Mouse (Mus musculus) limb, embryonic 12.5 days (tissue): ENCODE results near the gene Gm13276. TPM values are rescaled to one million over a fixed set of nuclear protein-coding genes. Genes with fewer than 3 reads are reported as not detected.
A peak's percentile ranks its signal among the peaks of the same experiment; 100 is the strongest.
"Not testable (repeated sequence)": the region's sequence is repeated elsewhere in the genome, so short reads cannot be mapped to it uniquely, and the experiment has no call there.

Experiments
- ATAC-seq: fragments of 200-750 bp; cut with Nextera tagmentation; 2 replicates; pipeline ENCODE4 v1.8.0; 2017; ENCODE audit warnings: low read depth, moderate TSS enrichment; ENCODE audit not compliant: insufficient number of reproducible peaks, insufficient read depth, low FRiP score, low TSS enrichment
- H3K27ac ChIP-seq: fragments of 300-500 bp; sonication (generic); 2 replicates; pipeline ENCODE4 v1.5.1; 2016; ENCODE audit warnings: mild to moderate bottlenecking, moderate library complexity
- H3K27me3 ChIP-seq: fragments of 300-500 bp; sonication (generic); 2 replicates; pipeline ENCODE4 v1.6.1; 2016; ENCODE audit warnings: mild to moderate bottlenecking, moderate library complexity
- H3K36me3 ChIP-seq: fragments of 300-500 bp; sonication (generic); 2 replicates; pipeline ENCODE4 v1.6.1; 2016; ENCODE audit warnings: mild to moderate bottlenecking, moderate library complexity
- H3K4me1 ChIP-seq: fragments of 300-500 bp; sonication (generic); replicated peaks from 2 replicates; pipeline ENCODE4 v1.6.1; 2016
- H3K4me2 ChIP-seq: fragments of 300-500 bp; sonication (generic); 2 replicates; pipeline ENCODE4 v1.6.1; 2016; ENCODE audit warnings: mild to moderate bottlenecking, moderate library complexity
- H3K4me3 ChIP-seq: fragments of 300-500 bp; sonication (generic); replicated peaks from 2 replicates; pipeline ENCODE4 v1.5.1; 2016; ENCODE audit warnings: mild to moderate bottlenecking
- H3K9ac ChIP-seq: fragments of 300-500 bp; sonication (generic); replicated peaks from 2 replicates; pipeline ENCODE4 v1.6.1; 2016; ENCODE audit warnings: mild to moderate bottlenecking, moderate library complexity
- H3K9me3 ChIP-seq: fragments of 300-500 bp; sonication (generic); 2 replicates; pipeline ENCODE4 v1.6.1; 2016; ENCODE audit warnings: mild to moderate bottlenecking, moderate library complexity
- WGBS: fragments of 180-500 bp; shearing (Covaris S2); methylation state at CpG from one replicate; pipeline ENCODE4 v1.1.7; 2016; 5-methylcytosine and 5-hydroxymethylcytosine counted together
- polyA plus RNA-seq: library from polyadenylated mRNA; unstranded; fragments of >200 nt; fragmentation: Nextera tagmentation; extraction: Ambion mirVana; gene quantifications from 2 replicates; pipeline ENCODE4 v1.2.1, GENCODE M21; 2016

The Gm13276 gene
- polyA plus RNA-seq, 1 experiment from 2014 or later: not detected

- not testable (repeated sequence) for H3K27me3 ChIP-seq, H3K4me1 ChIP-seq, H3K36me3 ChIP-seq, ATAC-seq, H3K9me3 ChIP-seq
- H3K4me3 ChIP-seq: peak within 1 kb of the TSS; percentile 34
- WGBS: 29% methylated on average over 7 of the region's 14 CpGs
- peak within 1 kb of the TSS; percentile 72; the same call in 1 of the 2 replicates for H3K27ac ChIP-seq
- H3K4me2 ChIP-seq: peak within 1 kb of the TSS; percentile 50
- 0 out of 2 replicates have a peak within 1 kb of the TSS, but pooled peaks have one; percentile 34 for H3K9ac ChIP-seq
These were observed 25.8 kb upstream of the Gm13276 start, which contains the start of gene Gm13283 for GRCm38 (mm10) chr4:88759610-88760268. Gene Gm13283 (plus strand): TSS chr4:88760119.

GRCm38 (mm10) chr4:88760431-88760830, 25.1 kb upstream of the Gm13276 start:
- Histone ChIP-seq H3K4me3 (peak overlapping the region; percentile 34), H3K4me2 (peak overlapping the region; percentile 50), H3K27ac (peak overlapping the region; percentile 72; the same call in 1 of the 2 replicates), H3K9ac (0 out of 2 replicates have a peak overlapping the region, but pooled peaks have one; percentile 34)
- WGBS: under 1% methylated on average over 23 of the region's 28 CpGs
- not testable (repeated sequence) for H3K27me3 ChIP-seq, ATAC-seq, H3K4me1 ChIP-seq, H3K36me3 ChIP-seq, H3K9me3 ChIP-seq

- H3K9ac ChIP-seq, ATAC-seq: not testable (repeated sequence)
These were observed 23.7 kb upstream of the Gm13276 start for GRCm38 (mm10) chr4:88761776-88762175.

GRCm38 (mm10) chr4:88762341-88762740, 23.2 kb upstream of the Gm13276 start:
- H3K4me3 ChIP-seq, H3K9ac ChIP-seq, H3K9me3 ChIP-seq, ATAC-seq, H3K27ac ChIP-seq, H3K27me3 ChIP-seq, H3K36me3 ChIP-seq, H3K4me1 ChIP-seq: not testable (repeated sequence)
- H3K4me2 ChIP-seq: 0 out of 2 replicates have a peak overlapping the region, but pooled peaks have one; percentile 45
- WGBS: 55% methylated on average over 9 of the region's 9 CpGs

More at GRCm38 (mm10) chr4:88761776-88762175, 23.7 kb upstream of the Gm13276 start:
- not testable (repeated sequence) for H3K4me1 ChIP-seq, H3K36me3 ChIP-seq, H3K4me2 ChIP-seq, H3K27ac ChIP-seq, H3K9me3 ChIP-seq, H3K27me3 ChIP-seq, H3K4me3 ChIP-seq
- 68% methylated on average over 6 of the region's 8 CpGs for WGBS

- peak overlapping the region; percentile 34 for H3K4me3 ChIP-seq
- 3% methylated on average over 26 of the region's 42 CpGs for WGBS
- H3K9ac ChIP-seq, H3K27me3 ChIP-seq, H3K36me3 ChIP-seq, H3K4me1 ChIP-seq, H3K9me3 ChIP-seq, ATAC-seq: not testable (repeated sequence)
- peak overlapping the region; percentile 52 for H3K4me2 ChIP-seq
- 0 out of 2 replicates have a peak overlapping the region, but pooled peaks have one; percentile 74 for H3K27ac ChIP-seq
These were observed 22.0 kb upstream of the Gm13276 start for GRCm38 (mm10) chr4:88763384-88764018.

- not testable (repeated sequence) for H3K27ac ChIP-seq, H3K4me2 ChIP-seq, H3K36me3 ChIP-seq, ATAC-seq, H3K27me3 ChIP-seq, H3K4me1 ChIP-seq, H3K9me3 ChIP-seq, H3K9ac ChIP-seq, H3K4me3 ChIP-seq
- WGBS: no CpG with 5 or more reads among the region's 32 CpGs
These were observed 12.0 kb upstream of the Gm13276 start, which contains the start of gene Gm13290 for GRCm38 (mm10) chr4:88773534-88773933. Gene Gm13290 (plus strand): TSS chr4:88773834.

GRCm38 (mm10) chr4:88776622-88777021, 8.9 kb upstream of the Gm13276 start, which contains the start of gene Gm13289:
Gene Gm13289 (plus strand): TSS chr4:88776922.
- H3K27ac ChIP-seq, ATAC-seq, H3K4me2 ChIP-seq, H3K9me3 ChIP-seq, H3K9ac ChIP-seq, H3K36me3 ChIP-seq, H3K27me3 ChIP-seq, H3K4me3 ChIP-seq, H3K4me1 ChIP-seq: not testable (repeated sequence)
- no CpG with 5 or more reads among the region's 29 CpGs for WGBS

- no CpG with 5 or more reads among the region's 29 CpGs for WGBS
These were observed 6.0 kb upstream of the Gm13276 start, which contains the start of gene Gm13272 for GRCm38 (mm10) chr4:88779550-88779949. Gene Gm13272 (plus strand): TSS chr4:88779850.

GRCm38 (mm10) chr4:88780320-88780719, 5.2 kb upstream of the Gm13276 start:
- not testable (repeated sequence) for H3K27ac ChIP-seq

More at GRCm38 (mm10) chr4:88779550-88779949, 6.0 kb upstream of the Gm13276 start, which contains the start of gene Gm13272:
- H3K36me3 ChIP-seq, H3K4me2 ChIP-seq, ATAC-seq, H3K4me3 ChIP-seq, H3K27ac ChIP-seq, H3K9me3 ChIP-seq, H3K27me3 ChIP-seq, H3K9ac ChIP-seq, H3K4me1 ChIP-seq: not testable (repeated sequence)

GRCm38 (mm10) chr4:88781831-88782230, 3.7 kb upstream of the Gm13276 start, which contains the start of gene Ifnz:
Gene Ifnz (plus strand): TSS chr4:88782131.
- H3K27me3 ChIP-seq, H3K27ac ChIP-seq, ATAC-seq, H3K4me1 ChIP-seq, H3K9ac ChIP-seq, H3K36me3 ChIP-seq, H3K9me3 ChIP-seq: not testable (repeated sequence)
- H3K4me3 ChIP-seq: peak within 1 kb of the TSS; percentile 25; the same call in 1 of the 2 replicates
- peak within 1 kb of the TSS; percentile 45 for H3K4me2 ChIP-seq
- 12% methylated on average over 5 of the region's 7 CpGs for WGBS

More at GRCm38 (mm10) chr4:88780320-88780719, 5.2 kb upstream of the Gm13276 start:
- H3K9ac ChIP-seq, ATAC-seq, H3K36me3 ChIP-seq, H3K27me3 ChIP-seq, H3K4me3 ChIP-seq, H3K4me1 ChIP-seq, H3K9me3 ChIP-seq, H3K4me2 ChIP-seq: not testable (repeated sequence)
- 53% methylated on average over 16 of the region's 18 CpGs for WGBS

GRCm38 (mm10) chr4:88782335-88782734, 3.2 kb upstream of the Gm13276 start:
- Histone ChIP-seq H3K4me2 (peak overlapping the region; percentile 45), H3K4me3 (peak overlapping the region; percentile 25; the same call in 1 of the 2 replicates)
- not testable (repeated sequence) for H3K4me1 ChIP-seq, H3K9me3 ChIP-seq, ATAC-seq, H3K27ac ChIP-seq, H3K27me3 ChIP-seq, H3K36me3 ChIP-seq, H3K9ac ChIP-seq
- 2% methylated on average over 19 of the region's 31 CpGs for WGBS
